Mouse (Mus musculus) layer of hippocampus, adult 9-10 months (tissue): Measurements from ENCODE around the gene Slc24a4.
A peak's percentile ranks its signal among the peaks of the same experiment; 100 is the strongest.
"Not testable (repeated sequence)": the region's sequence is repeated elsewhere in the genome, so short reads cannot be mapped to it uniquely, and the experiment has no call there.

Source experiments
- DNase-seq: peaks from one replicate; pipeline ENCODE4 v3.0.0; 2022; ENCODE audit warnings: low spot score

Slc24a4 gene

DNA sequence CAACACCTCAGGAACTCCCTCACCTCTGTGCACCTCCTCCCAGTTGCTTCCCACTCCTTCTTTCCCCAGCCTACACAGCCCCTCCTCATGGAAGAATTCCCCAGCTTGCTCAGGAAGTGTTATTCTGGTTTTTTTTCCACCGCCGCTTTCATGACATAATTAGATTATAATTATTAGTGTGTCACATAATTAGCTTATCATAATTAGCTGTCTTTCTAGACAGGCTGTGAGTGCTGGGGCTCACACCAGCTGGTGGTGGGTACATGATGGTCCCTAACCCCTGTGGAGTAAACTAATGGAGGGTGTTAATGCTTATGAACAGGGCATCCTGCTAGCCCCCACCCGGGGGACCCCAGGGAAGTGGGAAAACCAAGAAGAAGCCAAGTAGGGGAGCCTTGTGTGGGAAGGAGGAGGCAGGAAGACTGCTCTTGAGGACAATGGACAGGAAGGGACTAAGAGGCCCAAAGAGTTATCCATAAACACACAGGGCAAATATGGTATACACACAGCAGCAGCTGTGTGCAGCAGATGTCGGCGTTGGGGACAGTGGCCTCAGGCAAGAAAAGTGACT lies 38.2 kb downstream of the Slc24a4 start:
- DNase-seq, result no peak

DNA sequence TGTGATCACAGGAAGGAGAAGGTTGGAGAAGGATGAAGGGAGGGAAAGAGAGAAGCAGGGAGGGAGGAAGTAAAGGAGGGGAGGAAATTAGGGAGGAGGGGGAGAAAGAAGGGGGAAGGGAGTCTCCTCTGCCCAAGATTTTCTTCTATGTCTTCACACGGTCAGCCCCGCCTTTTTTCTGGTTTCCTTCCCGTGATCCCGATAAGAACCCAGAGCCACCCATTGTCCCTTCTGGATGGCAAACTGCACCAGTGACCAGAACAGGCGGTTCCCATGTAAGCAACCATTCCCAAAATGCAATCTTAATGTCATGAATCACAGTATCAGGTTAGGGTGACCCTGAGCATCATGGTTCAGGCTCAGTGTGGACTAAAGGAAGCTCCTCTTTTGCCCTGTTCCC lies 38.8 kb downstream of the Slc24a4 start:
- DNase-seq, result no peak

DNA sequence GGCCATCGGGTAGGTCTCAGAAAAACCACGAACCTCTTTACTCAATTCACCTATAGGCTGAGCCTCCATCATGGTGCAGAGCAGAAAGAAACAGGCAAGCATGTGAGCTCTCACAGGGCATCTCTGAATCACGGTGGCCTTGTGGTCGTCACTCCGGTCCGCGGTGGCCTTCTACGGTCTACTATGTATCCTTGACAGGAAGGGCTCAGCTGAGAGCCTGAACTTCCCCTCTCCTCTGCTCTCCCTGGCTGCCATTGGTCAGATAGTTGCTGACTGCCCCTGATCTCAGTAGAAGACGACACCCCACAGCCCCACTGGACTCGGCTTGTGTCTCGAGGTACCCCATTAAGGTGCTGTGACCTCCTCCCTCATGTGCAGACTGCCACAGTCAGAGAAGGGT lies 44.2 kb downstream of the Slc24a4 start:
- no peak for DNase-seq

DNA sequence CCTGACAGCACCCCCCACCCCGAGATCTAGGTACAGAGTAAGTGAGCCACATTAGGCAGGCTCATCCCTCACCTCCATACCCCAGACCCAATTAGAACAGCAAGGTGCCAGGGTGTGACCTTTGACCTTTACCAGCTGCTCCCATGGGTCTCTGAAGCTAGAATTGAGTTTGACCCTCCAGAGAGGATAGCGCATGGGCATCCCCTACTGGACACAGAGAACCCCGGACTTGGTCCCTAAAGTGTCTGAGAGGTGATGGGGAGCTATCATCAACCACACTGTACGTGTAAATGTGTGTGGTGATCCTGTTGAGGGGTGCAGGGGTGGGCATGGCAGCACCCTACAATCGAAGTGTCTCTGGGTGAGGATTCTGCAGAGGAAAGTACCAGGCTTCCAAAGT lies 44.8 kb downstream of the Slc24a4 start:
- DNase-seq, result no peak

DNA sequence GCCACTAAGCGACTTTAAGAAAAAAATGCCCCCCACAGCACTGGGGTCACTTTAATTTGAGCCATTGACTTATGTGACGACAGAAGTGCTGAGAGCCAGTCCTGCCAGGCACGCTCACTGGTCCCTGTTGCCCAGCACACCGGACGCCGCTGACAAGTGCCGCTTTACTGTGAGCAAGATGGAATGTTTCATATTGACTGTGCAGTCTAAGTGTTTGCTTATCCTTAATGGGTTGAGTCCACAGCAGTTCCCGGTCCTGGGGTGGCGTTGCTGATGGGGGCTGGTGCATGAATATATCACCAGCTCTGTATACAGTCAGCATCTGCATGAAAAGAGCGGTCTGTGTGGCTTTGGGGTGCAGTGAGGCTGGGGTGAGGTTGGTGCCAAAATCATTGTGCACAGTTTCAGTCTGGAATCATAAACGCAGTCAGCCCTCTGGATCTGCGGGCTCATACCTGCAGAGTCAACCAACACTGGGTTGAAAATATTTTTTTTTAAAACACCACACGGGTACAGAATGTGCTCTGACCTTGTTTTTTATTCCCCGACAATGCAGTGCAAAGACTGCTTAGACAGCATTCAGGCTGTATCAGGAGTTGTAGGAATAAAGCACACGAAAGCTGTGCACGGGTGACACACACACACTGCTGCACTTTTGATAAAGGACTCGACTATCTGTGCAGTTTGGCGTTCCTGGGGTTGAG lies 52.0 kb downstream of the Slc24a4 start:
- DNase-seq, result no peak

DNA sequence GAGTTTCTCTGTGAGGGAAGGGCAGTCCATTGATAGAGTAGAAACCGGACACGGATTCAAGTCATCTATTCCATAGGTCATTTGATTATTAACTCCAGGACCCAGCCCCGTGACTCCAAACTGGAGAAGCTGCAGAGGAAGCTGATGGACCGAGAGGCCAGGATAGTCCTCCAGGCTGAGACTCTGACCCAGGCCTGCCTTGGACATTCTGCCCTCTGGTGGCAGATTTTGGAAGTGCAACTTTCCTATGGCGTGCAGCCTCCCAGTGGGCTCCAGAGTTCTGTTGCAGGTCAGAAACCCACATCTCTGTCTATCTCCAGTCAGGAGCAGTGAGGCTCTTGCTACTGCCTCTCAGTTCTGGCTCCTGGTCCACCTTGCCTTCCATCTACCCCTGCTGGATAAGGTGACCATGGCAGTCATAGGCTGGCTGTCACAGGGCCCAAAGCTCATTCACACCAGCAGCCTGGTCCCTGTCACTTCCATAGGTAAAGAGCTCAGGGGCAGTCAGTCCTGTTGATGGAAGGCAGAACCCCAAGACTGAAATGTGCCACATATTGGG lies 53.3 kb downstream of the Slc24a4 start:
- no peak for DNase-seq

DNA sequence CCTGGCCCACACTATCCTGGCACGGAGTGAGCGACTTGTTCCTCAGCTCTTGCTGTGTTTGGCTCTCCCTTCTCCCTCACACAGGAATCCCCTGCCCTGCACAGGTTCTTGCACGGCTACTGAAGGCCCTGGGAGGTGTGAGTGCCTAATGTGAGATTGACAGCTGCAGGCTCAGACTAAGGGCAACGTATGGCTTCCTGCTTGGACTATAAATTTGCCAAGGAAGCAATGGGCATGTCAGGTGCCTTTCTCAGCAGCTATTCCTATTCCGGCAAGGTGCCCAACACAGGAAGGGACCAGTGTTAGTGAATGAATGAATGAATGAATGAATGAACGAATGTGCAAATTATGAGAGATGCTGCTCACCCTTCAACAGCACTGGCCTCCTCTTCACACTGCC lies 54.1 kb downstream of the Slc24a4 start:
- DNase-seq, result no peak

DNA sequence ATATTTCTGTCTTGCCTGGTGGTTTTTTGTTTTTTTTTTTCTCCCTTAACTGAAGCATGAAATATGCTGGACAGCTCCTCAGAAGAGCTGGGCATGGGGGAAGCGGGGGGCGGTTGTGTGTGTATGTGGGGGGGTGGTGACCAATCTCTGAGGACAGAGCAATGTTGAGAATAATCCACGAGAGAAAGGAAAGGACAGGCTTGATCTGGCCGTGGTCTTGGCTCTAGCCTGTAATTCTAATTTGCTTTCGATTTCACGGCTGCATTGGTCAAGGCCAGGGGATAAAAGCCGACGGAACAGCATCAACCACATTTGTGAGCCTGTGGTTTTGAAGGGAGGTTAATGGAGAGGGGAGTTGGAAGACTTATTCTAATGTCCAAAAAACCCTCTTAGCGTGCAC lies 54.7 kb downstream of the Slc24a4 start:
- no peak for DNase-seq

DNA sequence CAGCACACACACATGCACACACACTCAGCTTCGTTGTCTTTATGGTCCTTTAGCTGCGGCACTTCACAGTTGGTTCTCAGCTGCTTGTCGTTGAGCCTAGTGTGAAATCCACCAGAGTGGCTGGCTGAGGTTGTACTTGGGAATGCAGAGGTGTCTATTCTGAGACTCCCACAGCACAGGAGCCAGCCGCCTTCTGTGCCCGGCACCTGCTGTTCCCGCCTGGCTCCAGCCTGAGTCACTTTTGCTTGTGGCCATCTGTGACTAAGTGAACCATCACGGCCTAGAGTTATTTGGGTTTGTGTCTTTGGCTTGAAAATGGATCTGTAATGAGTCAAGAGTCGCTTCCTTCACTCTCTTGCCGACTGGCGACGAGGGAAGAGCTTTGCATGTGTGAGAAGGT lies 62.3 kb downstream of the Slc24a4 start:
- no peak for DNase-seq

DNA sequence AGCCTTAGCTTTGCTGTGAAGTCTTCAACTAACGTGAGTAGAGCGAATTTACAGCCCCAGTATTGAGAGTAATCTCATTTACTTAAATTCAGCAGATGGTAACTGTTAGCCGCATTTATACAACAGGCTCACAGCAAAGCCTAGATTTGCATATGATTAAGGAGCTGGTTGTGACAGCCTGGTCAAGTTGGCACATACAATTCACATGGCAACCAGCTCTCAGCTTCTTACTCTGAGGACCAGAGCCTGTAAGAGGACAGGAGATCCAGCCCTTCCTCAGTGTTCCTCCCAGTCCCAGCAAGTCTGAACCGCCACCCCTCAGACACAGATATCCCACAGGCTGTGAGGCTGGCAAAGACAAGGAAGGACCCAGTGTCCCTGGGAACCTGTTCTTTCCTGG lies 73.0 kb downstream of the Slc24a4 start:
- DNase-seq, result no peak

DNA sequence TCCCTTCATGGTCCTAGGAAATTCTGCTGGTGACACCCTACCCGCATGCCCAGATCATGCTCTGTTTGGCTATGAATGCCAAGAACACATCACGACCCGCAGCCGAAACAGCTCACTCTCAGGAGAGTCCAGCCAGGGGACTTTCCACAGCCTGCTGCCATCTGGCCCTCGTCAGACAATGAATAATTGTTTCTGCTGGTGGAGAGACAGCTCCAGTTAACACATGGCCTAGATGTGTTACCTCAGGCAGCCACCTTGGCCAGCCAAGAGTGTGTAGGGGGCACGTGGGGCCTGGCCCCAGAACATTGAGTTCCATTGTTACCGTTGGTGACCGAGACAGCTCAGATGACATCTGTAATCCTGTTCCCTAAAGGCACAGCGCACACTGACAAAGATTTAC lies 74.4 kb downstream of the Slc24a4 start:
- DNase-seq, result no peak

DNA sequence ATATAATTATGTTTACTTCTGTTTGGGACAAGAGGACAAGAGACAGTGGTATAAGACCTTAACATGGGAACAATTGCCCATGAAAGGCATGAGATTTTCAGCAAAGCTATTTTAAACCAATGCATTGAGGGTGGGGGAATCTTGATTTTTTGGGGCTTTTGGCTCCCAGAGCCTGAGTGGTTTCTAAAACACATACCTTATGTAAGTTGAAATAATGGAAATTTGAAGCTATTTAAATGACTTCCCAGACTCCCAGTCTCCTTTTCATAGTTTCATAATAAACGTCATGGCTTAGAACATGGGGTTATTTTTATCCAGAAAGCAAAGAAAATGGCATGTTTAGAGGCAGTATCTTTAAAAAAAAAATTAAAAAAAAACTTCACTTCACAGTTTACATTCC lies 77.9 kb downstream of the Slc24a4 start:
- no peak for DNase-seq

DNA sequence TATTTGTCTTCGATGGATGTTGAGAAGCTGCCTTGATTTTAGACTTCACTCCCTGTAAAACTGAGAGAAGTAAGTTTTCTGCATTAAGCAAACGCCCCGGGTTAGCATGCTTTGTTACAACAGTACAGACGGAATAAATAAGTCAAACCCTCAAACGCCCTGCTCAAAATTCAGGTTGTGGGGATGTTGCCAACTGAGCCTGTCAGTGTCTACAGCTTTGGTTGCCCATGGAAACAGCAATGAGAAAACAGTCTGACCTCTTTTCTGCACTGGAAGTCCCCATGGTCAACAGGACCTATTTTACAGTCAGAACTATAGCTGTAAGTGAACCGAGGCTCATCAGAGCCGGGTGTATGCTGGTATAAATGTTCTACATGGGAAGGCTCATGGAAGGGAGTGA lies 78.7 kb downstream of the Slc24a4 start:
- no peak for DNase-seq

DNA sequence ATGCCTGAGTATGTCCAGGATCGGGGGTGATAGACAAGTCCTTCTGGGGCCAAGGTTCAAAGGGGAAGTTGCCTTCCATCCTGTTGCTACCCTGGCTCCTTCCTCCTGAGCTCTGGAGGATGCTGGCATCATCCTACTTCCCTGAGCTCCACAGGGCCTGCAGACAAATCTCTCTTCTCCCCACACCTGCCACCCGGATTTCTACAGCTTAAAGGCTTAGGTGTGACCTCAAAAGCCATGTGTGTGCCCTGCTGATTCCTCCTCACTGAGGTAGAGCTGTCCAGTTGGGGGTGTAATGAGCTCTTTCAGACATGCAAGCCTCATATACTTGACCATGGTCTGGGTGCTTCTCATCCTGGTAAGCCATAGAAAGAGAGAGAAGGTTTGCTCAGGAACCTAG lies 82.3 kb downstream of the Slc24a4 start:
- DNase-seq, result no peak

DNA sequence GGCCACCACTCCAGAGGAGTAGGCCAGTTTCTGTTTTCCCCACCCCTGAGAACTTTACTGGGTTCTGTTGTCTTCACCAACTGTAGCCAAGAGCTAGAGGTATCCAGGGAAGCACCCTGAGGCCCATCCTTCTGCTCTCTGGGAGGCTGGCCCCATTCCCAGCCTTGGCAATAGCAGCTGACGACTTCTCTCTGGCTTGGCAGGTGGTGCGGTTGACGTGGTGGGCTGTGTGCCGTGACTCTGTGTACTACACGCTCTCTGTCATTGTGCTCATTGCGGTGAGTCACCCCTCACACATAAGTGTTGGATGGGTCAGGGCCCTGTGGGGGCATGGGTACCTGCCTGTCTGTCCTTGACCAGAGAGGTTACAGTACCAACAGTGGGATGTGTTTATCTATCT lies 94.9 kb downstream of the Slc24a4 start:
- DNase-seq, result no peak

DNA sequence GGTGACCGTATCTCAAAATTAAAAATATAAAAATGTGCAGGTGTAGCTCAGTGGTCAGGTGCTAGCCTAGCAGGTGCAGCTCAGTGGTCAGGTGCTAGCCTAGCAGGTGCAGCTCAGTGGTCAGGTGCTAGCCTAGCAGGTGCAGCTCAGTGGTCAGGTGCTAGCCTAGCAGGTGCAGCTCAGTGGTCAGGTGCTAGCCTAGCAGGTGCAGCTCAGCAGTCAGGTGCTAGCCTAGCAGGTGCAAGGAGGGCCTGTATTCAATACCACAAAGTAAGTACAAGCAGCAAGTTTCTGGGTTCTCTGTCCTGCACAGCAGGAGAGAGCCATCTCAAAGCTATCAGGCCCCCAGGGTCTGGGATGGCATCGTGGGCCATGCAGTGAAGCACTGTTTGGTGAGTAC lies 95.6 kb downstream of the Slc24a4 start:
- not testable (repeated sequence) for DNase-seq

DNA sequence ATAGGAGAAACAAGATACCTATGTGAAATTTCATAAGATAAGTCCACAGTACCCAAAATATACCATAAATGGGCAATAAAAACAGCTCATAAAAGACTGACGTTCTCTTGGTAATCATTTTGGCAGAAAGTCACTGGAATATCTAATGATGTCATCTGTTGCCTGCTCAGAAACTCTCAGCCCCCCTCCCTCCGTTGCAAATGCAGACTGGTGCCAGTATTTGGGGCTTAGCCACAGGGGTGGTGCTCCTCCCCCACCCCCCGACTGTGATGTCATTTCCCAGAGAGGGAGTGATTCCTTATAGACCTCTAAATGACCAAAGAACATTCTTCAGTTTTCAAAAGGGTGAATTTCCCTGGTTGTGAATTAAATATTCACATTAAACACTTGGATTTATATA lies 96.6 kb downstream of the Slc24a4 start:
- no peak for DNase-seq

DNA sequence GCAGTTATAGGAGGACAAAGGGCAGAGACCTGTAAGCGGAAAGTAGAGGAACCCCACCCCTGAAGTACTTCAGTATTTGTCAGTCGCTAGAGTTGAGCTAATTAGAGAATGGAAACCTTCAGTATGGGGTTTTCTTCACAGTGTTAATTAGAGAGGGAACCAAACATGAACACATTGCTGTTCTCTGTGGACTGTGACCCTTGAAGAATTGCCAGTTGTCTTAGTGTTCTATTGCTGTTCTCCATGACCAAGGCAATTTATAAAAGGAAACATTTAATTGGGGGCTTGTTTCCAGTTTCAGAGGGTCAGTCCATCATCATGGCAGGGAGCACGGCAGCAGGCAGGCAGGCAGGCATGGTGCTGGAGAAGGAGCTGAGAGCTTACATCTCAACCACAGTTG lies 107.0 kb downstream of the Slc24a4 start:
- no peak for DNase-seq

DNA sequence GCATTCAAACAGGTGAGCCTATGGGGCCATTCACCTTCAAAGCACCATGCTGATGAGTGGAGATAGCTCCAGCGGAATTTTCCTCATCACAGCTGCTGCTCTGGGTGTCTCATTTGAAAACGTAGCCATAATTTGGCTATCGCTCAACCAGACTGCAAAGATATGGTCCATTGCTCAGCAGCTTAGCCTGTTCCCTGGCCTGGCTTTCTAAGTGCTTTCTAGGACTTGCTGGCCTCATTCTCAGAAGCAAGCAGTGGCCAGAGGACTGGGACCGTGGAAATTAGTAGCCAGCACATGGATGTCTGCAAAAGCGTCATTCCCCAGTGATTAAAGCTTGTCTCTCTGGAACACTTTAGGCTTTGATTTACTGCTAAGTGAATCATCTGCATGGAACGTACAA lies 107.8 kb downstream of the Slc24a4 start:
- DNase-seq, result no peak

DNA sequence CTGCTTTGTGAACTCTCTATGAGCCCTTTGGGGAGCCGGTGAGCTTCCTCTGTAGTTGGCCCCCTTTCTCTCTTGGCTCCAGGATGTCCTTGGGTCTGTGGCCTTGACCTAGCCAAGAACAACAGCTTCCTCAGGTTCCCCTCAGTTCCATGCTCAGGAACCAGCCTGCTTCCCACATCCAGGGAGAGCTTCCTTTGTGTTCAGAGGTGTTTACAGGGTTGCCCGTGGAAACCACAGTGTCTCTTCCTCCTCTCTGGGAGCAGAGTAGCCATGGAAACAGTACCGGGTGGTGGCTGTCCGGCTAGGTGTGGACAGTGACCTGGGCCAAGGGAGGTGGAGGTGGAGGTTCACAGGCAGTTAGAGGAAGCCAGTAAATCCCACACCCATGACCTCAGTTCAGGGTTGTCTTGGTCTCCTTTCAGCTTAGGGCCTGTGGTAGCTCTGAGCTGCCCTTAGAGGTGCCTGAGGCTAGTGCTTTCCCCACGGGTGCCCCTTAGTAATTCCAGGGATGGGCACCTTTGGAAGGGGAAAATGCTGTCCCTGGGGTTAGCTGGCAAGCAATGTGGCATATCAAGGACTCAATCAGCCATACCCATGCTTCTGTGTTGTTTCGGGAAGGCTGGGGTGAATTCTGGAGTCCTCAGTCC lies 113.7 kb downstream of the Slc24a4 start:
- DNase-seq, result no peak

DNA sequence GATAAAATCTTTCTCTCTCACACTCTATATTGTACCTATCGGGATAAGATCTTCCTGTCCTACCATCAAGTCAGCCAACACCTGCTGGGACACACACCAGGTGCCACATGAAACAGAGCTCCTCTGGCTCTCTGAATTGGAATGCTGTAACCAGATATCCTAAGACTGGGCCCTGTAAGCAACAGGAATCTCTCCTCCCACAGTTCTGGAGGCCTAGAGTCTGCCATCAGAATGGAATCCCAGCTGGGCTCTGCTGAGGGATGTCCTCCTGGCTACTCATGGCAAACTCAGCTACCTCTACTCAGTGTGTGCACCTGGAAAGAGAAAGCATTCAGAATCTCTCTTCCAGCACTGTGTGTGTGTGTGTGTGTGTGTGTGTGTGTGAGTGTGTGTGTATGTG lies 115.4 kb downstream of the Slc24a4 start:
- DNase-seq, result no peak

DNA sequence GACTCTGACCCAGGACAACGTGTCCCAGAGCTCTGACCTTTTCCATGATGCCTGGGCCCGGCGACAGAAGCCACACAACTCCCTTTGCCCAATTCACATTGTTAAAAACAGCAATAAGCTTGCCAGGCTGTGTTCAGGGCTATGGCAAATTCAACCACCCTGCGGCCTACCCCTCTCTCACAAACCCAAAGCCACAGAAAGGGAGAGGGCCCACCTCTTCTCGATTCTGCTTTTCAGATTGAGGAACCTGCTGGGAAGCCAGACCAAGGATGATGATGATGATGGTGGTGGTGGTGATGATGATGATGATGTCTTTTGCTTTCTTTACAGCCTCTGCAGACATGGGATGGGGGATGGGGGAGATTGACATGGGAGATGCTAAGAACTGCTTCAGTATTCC lies 117.7 kb downstream of the Slc24a4 start:
- DNase-seq, result no peak

DNA sequence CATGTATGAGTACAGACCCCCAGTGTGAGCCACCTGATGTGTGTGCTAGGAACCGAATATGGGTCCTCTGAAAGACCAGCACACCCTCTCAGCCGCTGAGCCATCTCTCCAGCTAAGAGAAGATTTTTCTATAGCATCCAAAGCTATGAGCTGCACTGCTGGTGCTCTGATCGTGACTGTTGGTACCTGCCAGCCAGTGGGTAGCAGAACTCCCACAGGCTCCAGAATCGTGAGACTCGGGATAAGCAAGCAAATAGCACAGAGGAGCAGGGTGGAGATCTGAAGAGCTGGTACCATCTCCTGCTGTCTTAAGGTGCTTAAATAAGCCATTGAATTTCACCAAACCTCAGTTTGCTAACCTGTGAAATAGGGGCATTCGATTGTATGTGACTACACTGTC lies 119.6 kb downstream of the Slc24a4 start:
- no peak for DNase-seq

DNA sequence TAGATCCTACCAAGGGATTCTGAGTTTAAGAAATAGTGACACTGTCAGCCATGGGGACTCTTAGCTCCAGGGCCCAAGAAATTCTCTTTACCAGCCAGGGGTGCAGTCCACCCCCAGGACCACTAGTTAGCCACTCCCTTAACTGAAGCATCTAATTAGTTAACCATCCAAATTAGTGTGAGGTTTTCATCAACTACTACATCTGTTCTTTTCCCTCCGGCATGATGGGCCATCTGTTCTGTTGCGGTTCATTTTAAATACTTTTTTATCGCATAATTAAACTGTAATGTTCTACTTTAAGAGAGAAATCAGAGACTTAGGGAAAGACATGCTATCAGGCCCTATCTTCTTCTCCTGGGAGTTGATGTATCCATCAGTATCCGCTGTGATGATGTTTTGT lies 121.8 kb downstream of the Slc24a4 start:
- DNase-seq, result peak; percentile 45
